Mouse (Mus musculus) kidney, postnatal 4 days (tissue): ENCODE measurements at regions not wholly inside any gene's neighbourhood (a gene's known extent, or its start where the extent isn't known, plus 50 kb on each side); places are given as distances from the start of the nearest gene placed in this dataset.

Experiments used
- DNase-seq, 2 experiments: peaks; one replicate each; pipeline ENCODE4 v3.0.0; 2021; ENCODE audit warnings: mixed read lengths in 2 of 2

DNA sequence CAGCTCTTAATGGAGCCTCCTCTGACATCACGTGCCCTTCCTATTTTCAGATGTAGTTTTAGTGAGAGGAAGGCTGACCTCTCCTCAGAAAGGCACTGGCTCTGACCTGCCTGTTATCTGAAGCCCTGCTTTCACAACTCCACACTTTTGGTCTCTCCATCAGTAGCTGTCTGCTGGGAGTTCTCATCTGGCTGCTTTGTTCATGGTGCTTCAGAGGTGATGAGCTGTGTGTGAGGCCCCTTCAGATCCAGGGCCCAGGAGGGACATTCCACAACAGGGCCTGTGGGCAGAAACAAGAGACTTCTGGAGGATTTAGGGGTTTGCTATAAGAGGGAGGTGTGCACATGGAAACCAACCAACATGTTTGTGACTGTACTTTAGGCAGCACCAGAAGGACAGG, 50.8 kb upstream of the Fhl2 start:
- no peak for DNase-seq

DNA sequence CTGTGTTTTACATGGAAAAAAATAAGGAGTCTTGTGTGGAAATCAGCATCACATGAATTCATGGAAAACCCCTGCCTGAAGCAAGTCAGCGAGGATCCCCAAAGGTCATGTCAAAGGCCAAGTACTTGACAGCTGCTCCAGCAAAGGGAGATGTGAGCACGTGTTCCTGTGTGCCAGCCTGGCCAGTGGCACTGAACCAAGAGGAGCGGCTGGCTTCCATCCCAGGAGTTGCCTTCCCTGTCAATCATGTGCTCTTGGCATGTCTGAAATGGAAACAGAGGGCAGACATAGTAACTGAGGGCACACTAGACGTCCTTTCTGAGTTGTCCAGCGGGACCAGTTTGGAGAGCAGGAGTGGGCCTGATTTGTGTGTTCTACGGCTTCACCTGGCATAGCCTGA, 53.5 kb upstream of the Fhl2 start:
- no peak for DNase-seq

DNA sequence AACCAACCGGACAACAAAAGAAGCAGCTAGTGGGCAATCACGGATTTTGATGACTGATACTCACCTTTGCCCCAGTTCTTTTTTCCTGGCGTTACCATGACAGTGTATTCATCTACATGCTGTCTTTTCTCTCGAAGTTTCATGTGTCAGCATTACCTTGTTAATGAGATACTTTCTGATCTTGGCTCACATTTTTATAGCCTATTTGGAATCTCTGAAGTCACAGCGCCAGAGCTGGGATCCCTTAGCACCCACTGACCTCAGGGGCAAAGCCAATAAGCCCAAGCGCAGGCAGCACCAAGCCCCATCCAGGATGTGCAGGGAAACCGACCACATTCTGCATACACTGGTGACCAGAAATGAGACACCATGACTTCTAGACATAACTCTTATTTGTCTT, 54.6 kb upstream of the Fhl2 start:
- DNase-seq: no peak

DNA sequence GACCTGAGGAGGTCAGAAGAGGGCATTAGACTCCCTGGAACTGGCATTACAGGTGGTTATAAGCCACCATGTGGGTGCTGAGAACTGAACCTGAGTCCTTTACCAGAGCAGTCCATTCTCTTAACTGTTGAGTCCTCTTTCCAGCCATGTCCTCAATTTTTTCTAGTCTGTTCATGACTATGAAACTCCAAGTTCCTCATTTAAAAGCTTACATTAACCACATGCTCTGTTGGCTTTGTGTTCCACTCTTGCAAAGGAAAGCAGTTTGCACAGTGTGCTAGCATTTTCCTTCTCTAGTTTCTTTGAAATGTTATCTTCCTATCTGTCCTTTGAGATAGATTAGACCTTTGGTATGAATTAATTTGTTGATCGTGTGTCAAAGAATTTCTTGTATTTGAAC, 57.3 kb upstream of the Fhl2 start:
- DNase-seq: no peak

DNA sequence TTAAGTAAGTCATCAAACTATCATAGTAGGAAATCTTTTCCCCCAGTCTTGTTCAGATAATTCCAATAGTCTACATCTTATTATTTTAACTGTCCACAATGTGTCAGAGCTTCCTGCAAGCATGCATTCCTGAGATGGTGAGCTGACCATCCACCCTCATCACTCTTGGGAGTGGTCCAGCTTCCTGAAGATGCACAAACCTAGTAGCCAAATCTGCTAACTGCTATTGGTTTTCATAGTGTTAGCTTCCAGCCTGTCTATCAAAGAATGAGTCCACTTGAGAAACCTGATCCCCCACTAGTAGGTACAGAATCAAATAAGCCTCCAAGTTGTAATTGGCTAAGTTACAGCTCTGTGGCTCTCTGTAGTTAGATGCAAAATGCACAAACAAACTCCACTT, 59.3 kb upstream of the Fhl2 start:
- DNase-seq: no peak

DNA sequence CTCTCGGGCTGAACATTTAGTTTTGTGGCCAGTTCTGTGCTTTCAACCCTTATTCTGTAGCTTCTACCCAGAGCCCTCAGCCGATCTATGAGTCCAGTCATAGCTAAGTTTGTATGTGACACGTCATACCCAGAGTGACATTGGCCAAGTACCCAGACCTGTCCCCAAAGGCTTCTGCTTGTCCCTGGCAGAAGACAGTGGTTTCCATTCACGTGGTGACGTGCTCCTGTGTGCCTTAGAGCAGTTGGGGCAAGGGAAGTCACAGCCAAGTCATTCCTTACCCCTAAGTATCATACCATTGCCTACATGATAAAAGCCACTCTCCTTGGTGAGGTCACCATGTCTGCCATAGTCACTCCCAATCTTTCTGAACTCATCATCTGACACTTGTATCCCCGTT, 61.1 kb upstream of the Fhl2 start:
- DNase-seq: no peak

DNA sequence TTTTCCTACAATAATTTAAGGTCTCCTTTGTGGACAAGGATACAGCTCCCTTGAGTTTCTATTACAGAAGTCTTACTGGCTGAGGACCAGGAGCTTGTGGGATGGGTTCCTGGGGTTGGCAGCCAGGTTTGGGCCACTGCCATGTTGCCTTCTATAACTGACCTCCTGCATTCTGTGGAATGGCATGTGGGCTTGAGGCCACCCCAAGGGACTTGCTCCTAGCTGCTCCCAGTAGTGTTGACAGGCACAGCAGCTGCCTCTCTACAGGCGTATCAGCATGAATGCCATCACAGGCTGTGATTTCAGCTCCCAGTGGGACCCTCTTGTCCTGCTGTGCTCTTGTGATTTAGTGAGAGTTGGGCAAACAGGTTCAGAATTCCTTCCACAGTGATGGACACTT, 63.1 kb upstream of the Fhl2 start:
- peak; percentile 24 to 34 for DNase-seq

DNA sequence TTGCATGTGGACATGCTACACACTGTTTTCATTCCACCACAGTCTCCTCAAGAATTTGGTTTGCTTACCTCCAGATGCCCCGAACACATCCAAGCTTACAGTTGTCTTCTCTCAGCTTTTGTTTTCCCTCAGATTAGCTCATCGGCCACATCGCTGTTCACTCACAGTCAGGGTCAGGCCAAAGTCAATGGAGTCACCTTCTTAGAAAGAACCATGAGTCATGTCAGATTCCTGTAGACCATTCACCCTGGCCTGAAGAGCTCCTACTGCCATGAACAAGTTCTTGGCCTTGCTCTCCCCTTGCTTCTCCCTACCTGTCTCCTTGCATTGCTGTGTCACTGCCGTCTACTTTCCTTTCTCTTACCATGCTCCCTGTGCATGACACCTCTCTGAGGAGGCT, 63.7 kb upstream of the Fhl2 start:
- DNase-seq: no peak

DNA sequence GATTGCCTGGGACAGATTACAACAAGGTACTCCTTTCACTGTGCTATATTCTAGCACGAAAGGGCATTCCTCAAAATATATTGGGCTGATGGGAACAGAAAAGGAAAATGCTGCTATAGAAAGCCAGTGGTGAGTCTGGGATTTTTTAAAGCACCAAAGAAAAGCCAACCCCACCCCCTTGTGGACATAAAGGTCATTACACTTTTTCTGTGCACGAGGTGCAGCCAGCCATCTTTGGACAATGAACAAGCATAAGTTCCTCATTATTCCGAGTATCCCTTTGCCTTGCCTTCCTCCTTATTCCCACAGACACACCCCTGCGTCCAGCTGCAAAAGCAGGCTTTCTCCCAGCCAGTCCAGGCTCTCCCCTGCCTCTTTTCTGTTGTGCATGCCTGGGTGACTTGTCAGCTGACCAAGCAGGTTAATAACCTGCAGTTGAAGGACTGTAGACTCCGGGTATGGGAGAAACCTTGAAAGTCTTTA, 67.7 kb upstream of the Fhl2 start:
- peak; percentile 69 to 78 for DNase-seq

DNA sequence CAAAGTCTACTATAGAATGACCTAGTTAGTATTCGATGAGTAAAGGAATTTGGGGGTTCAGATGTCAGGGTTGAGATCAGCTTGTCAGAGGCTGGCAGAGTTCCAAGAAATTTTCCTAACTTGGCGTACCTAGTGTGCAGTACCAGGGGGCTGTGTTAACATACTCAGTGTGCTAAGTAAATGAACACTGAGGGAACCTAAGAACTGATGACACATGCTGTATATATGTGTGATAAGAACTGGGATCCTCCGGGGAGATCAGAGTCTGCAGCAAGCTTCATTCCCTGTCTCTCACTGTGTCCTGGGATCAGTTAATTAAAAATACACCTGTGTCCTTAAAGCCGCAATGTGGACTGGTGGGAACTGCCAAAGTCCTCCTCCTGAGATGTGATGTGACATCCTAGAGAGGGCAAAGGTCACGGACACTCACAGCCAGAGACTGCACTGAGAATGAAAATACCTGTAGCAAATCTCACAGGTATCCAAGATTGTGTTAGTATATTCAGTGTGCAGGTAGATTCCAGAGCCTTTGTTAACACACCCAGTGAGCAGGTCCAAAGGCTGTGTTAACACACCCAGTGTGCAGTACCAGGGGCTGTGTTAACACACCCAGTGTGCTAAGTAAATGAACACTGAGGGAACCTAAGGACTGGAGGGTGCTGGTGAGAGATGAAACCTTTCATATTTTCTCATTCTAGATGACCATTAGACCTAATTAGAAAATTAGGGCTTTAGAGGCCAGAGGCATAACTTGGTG, 69.1 kb upstream of the Fhl2 start:
- DNase-seq: no peak

DNA sequence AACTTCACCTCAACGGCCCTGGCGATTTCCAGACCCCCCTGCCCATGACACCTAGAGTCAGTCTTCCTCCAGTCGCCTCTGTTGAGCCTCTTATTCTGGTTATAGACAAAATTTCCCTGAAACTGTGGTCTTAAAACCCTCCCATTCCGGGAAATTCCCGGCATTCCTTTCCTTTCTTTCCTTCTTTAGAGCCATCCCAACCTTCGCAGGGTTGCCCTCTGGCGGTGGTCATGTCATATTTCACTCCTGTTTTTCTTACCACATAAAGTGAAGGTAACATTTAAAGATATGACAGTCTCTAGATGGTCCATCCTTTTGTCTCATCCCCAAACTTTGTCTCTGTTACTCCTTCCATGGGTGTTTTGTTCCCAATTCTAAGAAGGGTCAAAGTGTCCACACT, 72.9 kb upstream of the Fhl2 start:
- DNase-seq: peak; percentile 64 to 70

DNA sequence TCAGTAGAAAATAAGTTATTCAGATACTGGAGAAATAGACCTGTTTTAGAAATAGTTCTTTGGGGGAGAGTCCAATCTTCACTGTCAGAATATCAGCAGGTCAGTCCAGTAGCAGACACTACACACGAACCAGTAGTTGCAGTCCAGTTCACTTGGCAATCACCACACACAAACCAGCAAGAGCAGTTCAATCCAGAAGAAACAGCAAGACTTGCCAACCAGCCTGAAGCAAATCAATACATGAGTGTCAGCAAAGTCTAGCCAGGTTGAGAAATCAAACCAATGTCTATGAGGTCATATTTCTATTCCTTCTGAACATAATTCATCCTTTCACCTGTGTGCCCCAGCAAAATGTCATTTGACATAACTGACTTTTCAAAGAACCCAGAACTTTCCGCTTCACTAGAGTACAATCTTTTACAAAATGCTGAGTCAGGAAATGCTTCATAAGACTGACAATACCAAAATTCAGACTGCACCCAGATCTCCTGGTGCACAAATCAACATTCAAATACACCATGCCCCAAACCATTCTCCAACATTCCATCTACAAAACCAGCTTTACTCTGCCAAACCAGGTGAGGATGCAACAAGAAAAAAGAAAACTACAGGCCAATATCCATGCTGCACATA, 76.6 kb upstream of the Fhl2 start:
- no peak for DNase-seq

DNA sequence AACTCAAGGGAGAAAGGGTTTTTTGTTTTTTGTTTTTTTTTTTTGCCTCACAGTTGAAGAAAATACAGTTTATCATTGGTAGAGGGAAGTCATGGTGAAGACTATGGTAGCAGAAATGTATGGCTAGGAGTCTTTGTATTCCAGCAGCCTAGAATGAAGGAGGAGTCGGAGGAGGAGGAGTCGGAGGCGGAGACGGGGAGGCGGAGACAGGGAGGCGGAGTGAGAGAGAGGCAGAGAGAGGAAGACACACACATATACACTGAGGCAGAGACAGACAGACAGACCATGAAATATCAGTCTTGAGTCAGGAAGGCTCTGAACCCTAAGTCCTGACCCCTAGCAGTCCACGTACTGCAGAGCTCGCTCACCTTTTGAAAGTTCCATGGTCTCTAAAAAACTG, 95.0 kb upstream of the Fhl2 start:
- DNase-seq: no peak

DNA sequence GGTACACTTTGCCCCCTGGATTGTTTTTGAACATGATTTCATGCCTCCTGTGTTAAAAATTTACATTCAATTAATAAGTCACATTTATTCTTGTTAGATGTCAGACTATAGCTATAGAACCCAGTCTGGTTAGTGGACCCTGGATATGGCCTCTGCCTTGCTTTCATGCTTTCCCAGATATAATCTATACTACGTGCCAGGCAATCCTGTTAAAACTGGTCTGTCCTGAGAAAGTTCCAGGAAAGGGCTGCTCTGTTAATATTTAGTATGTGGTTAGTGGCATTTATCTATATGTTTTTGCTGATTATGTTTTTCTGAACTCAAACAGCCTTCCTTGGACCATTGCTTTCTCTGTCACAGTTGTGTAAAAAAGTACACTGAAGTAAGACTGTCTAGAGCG, 95.8 kb upstream of the Fhl2 start:
- DNase-seq: no peak

DNA sequence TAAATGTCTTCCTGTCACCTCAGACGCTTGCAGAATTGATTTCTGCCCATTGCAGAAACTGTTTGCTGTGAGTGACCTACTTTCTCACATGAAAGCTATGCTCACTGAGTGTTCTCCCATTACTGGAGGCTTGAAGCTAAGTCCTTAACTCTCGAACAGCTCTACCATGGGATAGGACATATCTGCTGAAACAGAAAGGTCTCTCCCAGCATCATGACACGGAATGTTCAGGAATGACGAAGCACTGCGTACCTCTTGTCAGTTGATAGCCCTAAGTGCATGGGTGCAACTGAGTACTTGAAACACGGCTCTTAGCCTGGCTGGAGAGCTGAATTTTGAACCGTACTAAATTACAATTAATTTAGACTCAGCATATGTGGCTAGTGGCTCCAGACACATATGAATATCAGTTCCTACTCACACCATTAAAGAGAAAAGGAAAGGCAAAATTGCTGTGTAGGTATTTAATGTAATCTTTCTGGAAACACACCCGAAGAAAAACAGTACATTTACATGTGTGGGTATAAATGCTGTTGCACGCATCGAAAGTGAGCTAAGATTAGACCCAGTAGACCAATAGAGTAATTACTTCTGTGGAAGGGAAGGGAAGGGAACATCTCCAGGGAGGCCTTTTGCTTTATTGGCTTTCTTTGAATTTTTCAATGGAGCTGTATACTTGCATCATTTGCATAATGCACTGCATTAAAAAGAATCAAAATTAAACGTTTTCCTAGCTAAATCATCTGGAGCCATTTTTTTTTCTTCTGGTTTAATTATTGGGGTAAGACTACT, 97.6 kb upstream of the Fhl2 start:
- DNase-seq: no peak

DNA sequence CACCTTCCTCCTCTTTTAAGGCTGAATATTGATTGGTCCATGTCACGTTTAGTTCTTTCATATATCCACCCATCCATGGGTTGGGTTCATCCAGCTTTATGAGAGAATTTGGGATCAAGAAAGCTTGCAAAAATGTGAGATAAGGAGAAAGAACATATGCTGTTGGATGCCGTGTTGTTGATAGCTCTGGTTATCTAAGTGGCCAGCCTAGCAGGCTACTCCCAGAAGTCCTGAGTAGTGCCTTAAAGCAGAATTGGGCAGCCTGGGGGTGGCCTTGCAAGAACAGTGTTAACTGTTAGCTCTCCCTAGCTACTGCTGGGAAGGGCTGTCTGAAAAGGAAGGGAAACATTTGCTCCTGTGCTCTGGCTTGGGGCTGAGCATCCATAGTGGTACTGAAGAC, 100.8 kb upstream of the Fhl2 start:
- DNase-seq: no peak

DNA sequence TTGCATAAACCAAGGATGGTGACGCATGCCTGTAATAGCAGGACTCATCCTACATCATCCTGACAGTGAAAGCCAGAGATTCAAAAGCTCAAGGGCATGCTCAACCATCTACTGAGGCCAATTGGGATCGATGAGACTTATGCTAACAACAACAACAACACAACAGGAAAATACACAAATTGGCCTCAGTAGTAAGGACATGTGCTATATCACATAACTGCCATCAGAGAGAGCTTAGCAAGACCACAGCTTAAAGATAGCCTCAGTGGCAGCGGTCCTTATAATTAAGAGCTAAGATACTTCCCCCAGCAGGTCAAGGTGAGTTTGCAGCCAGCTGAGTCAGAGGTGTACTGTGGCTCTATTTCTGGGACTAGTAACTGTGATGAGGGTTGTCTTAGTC, 102.0 kb upstream of the Fhl2 start:
- DNase-seq: no peak

DNA sequence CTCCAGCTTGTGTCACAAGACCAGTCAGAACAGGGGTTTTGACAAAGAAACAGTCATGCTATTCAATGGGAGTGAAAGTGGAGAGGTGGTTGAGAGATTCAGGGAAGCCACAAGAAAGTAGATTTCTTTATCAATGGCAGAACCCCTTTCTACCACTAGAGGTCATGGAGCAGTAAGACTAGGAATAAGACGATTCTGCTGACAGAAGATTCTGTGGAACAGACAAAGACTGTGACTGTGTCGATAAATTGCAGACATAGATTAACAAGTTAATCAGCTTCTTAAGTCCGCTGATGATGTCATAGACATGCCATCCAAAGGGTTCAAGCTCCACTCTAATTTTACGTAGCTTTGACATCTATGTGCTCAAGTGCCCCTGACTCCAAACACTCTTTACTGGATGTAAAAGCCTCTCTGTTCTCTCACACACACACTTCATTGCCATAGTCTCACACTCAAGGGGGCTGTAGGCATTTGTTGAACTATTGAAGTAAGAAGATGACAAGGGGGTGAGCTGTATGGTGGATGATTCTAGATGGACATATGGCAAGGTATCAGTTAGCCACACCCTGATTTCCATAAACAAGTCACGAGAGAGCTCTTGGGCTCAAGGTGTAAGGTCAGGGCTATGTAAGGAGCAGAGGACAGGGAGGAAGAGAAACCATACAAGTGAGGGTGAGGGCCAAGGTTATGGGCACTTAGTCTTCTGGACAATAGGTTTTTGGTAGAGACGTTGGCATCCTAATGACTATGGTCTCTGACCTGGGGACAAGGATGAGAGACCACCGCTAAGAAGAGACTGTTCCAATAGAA, 102.9 kb upstream of the Fhl2 start:
- DNase-seq: no peak

DNA sequence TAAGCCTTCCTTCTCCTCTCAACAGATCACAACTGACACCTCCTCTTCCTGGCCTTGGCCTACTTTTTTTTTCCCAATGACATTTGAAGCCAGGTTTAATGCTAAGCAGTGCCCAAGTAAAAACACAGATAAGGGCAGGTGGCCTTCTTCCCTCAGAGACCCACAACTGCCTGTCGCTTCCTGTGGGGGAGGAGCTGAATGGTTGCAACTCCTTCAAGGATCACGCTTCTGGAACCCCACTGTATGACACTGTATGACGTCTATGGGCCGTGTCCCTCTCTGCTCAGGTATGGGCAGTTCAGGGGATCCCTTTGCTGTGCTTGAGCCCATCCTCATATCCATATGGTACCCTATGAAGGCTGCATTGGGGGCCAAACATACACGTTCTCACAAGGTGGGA, 103.9 kb upstream of the Fhl2 start:
- no peak for DNase-seq

DNA sequence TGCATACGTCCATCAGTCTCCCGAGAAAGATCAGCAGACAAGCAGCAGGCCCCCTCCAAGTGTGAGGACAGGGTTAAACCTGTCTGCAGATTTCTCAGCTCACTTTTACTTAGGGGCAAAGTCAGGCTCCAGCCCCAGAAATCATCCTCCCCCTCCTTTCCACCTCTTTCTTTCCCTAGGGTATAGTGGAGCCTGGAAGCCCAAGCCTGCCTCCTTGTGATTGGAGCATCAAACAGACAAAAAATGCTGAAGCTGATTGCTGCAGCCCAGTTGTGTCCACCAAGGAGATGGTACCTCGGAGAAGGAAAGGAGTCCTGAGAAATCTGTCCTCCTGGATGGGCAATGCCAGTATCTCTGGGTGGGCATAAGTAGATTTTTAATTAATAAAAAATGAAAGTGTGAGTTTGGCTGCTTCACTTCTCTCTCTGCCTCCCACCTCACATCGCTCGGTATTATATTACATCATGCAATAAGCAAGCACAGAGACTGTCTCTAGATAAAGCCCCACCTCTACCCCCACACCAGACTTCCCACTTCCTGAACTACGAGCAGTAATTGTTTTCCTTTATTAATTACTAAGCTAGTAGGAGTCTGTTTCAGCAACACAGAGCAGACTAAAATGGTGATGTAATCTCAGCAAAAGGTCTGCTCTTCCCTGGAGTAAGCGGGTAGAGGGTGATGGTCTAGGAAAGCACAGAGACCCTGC, 105.2 kb upstream of the Fhl2 start:
- no peak for DNase-seq

DNA sequence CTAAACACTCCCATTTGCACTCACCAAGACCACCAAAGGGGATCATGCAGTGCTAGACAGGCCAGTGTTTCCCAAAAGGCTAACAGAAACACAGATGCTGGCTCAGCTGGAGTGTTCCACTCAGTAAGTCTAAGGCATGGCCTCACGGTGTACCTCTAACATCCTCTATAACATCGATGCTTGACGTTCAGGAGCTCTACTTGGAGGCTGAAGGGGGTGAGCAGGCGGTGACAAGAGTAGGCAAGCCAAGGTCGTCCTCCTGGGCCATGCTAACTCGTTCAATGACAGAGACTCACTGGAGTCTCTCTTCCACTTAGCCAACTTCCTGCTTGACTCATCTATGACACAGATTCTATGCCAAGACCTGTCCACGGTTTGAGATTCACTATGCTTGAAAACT, 105.9 kb upstream of the Fhl2 start:
- no peak for DNase-seq
